Mouse (Mus musculus) kidney, adult 2 months (tissue): ENCODE data around the gene Trappc4.

ENCODE experiments used
- CTCF ChIP-seq: fragments of 200-500 bp; conservative IDR thresholded peaks from 2 replicates; pipeline ENCODE4 v1.5.1; 2011; ENCODE audit warnings: low read depth, mild to moderate bottlenecking, control low read depth, low read length, moderate library complexity, mixed read lengths; ENCODE audit not compliant: insufficient read depth, insufficient read length
- POLR2A ChIP-seq: fragments of 200-500 bp; IDR thresholded peaks from one replicate; pipeline ENCODE4 v1.6.1; 2011; ENCODE audit warnings: low read depth, low read length, control low read depth

GRCm38 (mm10) chr9:44417892-44418363 lies 10.5 kb upstream of the Trappc4 start:
- TF ChIP-seq CTCF (peak; percentile 66), POLR2A (no peak)
